Mouse (Mus musculus): Measurements from ENCODE around the gene Spaca9. TPM values are rescaled to one million over a fixed set of nuclear protein-coding genes. Genes with fewer than 3 reads are reported as not detected.

The Spaca9 gene
- polyA plus RNA-seq, 1 experiment, result not detected

Other genes with a start within 250 kb of the Spaca9 start
- 1.9 TPM in 1 of 2 replicates, not detected in the other for gene 1700007K13Rik, start 233.4 kb downstream of the Spaca9 start, polyA plus RNA-seq (2012; ENCODE audit: insufficient read depth, insufficient read length, missing spikeins)
- 71.5 and 85.2 TPM in 2 replicates for gene Mrps2, start 231.7 kb downstream of the Spaca9 start, polyA plus RNA-seq (2012; ENCODE audit: insufficient read depth, insufficient read length, missing spikeins)
- not detected in 2 replicates for gene Gbgt1, start 202.8 kb downstream of the Spaca9 start, polyA plus RNA-seq (2012; ENCODE audit: insufficient read depth, insufficient read length, missing spikeins)
- gene Gm10134, start 193.6 kb downstream of the Spaca9 start, polyA plus RNA-seq (2012; ENCODE audit: insufficient read depth, insufficient read length, missing spikeins), result not detected in 2 replicates
- 5.7 and 6.1 TPM in 2 replicates for gene Ralgds, start 186.6 kb downstream of the Spaca9 start, polyA plus RNA-seq (2012; ENCODE audit: insufficient read depth, insufficient read length, missing spikeins)
- gene Cel, start 136.3 kb downstream of the Spaca9 start, polyA plus RNA-seq (2012; ENCODE audit: insufficient read depth, insufficient read length, missing spikeins), result not detected in 2 replicates
- gene Gtf3c5, start 116.0 kb downstream of the Spaca9 start, polyA plus RNA-seq (2012; ENCODE audit: insufficient read depth, insufficient read length, missing spikeins), result 5.2 and 6.9 TPM in 2 replicates
- not detected in 2 replicates for gene Gfi1b, start 77.7 kb downstream of the Spaca9 start, polyA plus RNA-seq (2012; ENCODE audit: insufficient read depth, insufficient read length, missing spikeins)
- 5.0 TPM in 2 replicates for gene Tsc1, start 58.5 kb downstream of the Spaca9 start, polyA plus RNA-seq (2012; ENCODE audit: insufficient read depth, insufficient read length, missing spikeins)
- gene Ak8, start 437 bp upstream of the Spaca9 start, polyA plus RNA-seq (2012; ENCODE audit: insufficient read depth, insufficient read length, missing spikeins), result not detected in 2 replicates
- gene Gtf3c4, start 140.6 kb upstream of the Spaca9 start, polyA plus RNA-seq (2012; ENCODE audit: insufficient read depth, insufficient read length, missing spikeins), result 5.3 and 5.9 TPM in 2 replicates
- gene Ddx31, start 140.7 kb upstream of the Spaca9 start, polyA plus RNA-seq (2012; ENCODE audit: insufficient read depth, insufficient read length, missing spikeins), result 0.71 and 3.3 TPM in 2 replicates
- gene Barhl1, start 216.9 kb upstream of the Spaca9 start, polyA plus RNA-seq (2012; ENCODE audit: insufficient read depth, insufficient read length, missing spikeins), result not detected in 2 replicates